Mouse (Mus musculus): ENCODE measurements around the gene Fkbp5. TPM values are rescaled to one million over a fixed set of nuclear protein-coding genes. Genes with fewer than 3 reads are reported as not detected.

Fkbp5 gene
- polyA plus RNA-seq, 1 experiment from 2014 or later = 9.7 TPM

GRCm38 (mm10) chr17:28528043-28528351, 10.7 kb upstream of the Fkbp5 start:
- Histone ChIP-seq H3K36me3 (ENCODE audit: control insufficient read depth, insufficient read depth, low read length) (no peaks in the 10 kb centered on the region), H3K4me3 (ENCODE audit: low read depth, low read length) (no peak overlapping the region), H3K9me3 (ENCODE audit: control insufficient read depth, low read length) (no peaks in the 10 kb centered on the region), H3K4me1 (ENCODE audit: control insufficient read depth, insufficient read depth, low read length) (no peaks in the 10 kb centered on the region), H3K27ac (ENCODE audit: low read depth, low read length) (no peak overlapping the region), H3K4me2 (ENCODE audit: low read depth) (no peak overlapping the region), H3K9ac (ENCODE audit: low read length) (no peak overlapping the region), H3K27me3 (ENCODE audit: control insufficient read depth, insufficient read depth, low read length) (no peaks in the 10 kb centered on the region)
- DNase-seq (ENCODE audit: low spot score) = peak; percentile 84
- 9% methylated on average over 6 of the region's 6 CpGs for WGBS
- no peak for ATAC-seq (ENCODE audit: insufficient read depth, low FRiP score, low TSS enrichment)

DNA sequence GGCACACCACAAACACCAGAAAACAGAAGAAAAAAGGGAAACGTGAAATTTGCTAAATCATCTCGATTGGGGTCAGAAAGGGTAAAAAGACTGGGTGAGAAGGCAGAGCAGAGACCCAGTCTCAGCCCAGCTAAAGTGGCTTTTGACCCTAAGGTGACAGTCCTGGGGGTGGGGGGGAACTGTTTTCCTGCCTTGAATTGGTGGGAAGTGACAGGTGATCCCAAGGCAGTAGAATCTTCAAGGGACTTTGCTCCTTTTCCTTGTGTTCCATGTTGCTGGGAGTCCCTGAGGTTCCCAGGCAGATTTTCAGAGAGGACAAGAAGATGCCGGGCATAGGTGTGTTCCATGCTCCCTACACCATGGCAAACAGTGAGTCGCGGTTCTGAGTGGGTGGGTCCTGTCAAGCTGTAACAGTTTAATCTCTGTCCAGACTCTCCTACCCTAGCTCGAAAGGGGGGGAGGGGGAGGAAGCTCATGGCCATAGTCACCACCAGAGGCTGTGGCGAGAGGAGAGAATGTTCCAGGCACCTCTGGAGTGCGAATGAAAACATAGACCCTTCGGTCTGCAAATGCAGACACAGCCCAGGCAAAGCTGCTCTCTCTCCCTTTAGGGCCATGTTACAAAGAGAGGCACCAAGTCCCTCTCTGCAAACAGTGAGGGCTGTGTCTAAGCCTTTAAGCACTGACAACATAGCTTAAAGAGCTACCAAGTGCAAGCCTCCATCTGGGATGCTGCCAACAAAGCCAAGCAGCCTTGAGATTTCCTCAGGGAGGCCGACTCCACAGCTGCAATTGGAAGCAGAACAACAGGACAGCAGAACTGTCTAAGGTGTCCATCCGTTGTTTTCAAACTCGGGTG, 10.1 kb upstream of the Fkbp5 start:
- no peak overlapping the region for H3K27ac ChIP-seq (ENCODE audit: low read depth, low read length)
- DNase-seq (ENCODE audit: low spot score) (peak; percentile 19), ATAC-seq (ENCODE audit: insufficient read depth, low FRiP score, low TSS enrichment) (no peak)
- H3K4me1 ChIP-seq (ENCODE audit: control insufficient read depth, insufficient read depth, low read length) = no peaks in the 10 kb centered on the region
- no peaks in the 10 kb centered on the region for H3K27me3 ChIP-seq (ENCODE audit: control insufficient read depth, insufficient read depth, low read length)
- no peaks in the 10 kb centered on the region for H3K36me3 ChIP-seq (ENCODE audit: control insufficient read depth, insufficient read depth, low read length)
- H3K4me3 ChIP-seq (ENCODE audit: low read depth, low read length) = no peak overlapping the region
- no peak overlapping the region for H3K4me2 ChIP-seq (ENCODE audit: low read depth)
- 49% methylated on average over 12 of the region's 12 CpGs for WGBS
- no peak overlapping the region for H3K9ac ChIP-seq (ENCODE audit: low read length)
- H3K9me3 ChIP-seq (ENCODE audit: control insufficient read depth, low read length) = no peaks in the 10 kb centered on the region

- 78% methylated on average over 4 of the region's 4 CpGs for WGBS
- Histone ChIP-seq H3K36me3 (ENCODE audit: control insufficient read depth, insufficient read depth, low read length) (no peaks in the 10 kb centered on the region), H3K4me3 (ENCODE audit: low read depth, low read length) (no peak overlapping the region), H3K27ac (ENCODE audit: low read depth, low read length) (no peak overlapping the region), H3K9ac (ENCODE audit: low read length) (no peak overlapping the region), H3K27me3 (ENCODE audit: control insufficient read depth, insufficient read depth, low read length) (0 out of 2 replicates have a peak, but pooled peaks cover 2% of the 10 kb centered on the region), H3K9me3 (ENCODE audit: control insufficient read depth, low read length) (no peaks in the 10 kb centered on the region), H3K4me1 (ENCODE audit: control insufficient read depth, insufficient read depth, low read length) (no peaks in the 10 kb centered on the region), H3K4me2 (ENCODE audit: low read depth) (no peak overlapping the region)
- ATAC-seq (ENCODE audit: insufficient read depth, low FRiP score, low TSS enrichment) = no peak
- no peak for DNase-seq (ENCODE audit: low spot score)
Observed at GRCm38 (mm10) chr17:28524831-28525430, 7.6 kb upstream of the Fkbp5 start.

- Histone ChIP-seq H3K4me3 (ENCODE audit: low read depth, low read length) (no peak overlapping the region), H3K27ac (ENCODE audit: low read depth, low read length) (no peak overlapping the region)
Observed at GRCm38 (mm10) chr17:28524009-28524695, 6.8 kb upstream of the Fkbp5 start.

DNA sequence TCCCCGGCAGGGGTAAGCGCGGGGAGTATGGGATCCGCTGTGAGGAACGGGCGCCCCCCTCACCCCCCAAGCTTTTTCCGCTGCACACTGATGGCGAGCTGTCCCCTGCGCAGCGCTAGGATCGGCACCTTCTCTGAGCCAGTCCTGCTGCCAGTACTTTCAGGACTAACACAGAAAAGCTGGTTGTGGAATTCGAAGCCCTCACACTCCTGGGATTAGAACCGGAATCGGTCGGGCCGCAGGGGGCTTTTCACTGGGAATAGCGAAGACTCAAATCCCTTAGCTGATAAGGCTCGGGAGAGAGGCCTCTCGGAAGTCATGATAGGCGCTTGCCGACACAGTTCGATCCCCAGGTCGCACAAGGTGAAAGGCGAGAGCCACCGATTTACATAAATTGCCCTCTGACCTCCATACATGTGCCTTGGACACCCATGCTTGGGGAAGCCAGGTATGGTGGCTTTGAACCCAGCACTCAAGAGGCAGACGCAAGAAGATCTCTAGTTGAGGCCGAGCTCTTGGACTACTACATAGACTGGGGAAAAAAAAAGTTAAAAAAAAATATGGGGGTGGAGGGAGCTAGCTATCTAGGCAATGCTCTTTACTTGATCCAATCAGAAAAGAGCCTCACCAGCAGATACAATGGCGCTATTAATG, 6.2 kb upstream of the Fkbp5 start:
- no peak for DNase-seq (ENCODE audit: low spot score)
- peak; percentile 4; the same call in 1 of the 2 replicates for ATAC-seq (ENCODE audit: insufficient read depth, low FRiP score, low TSS enrichment)
- no peaks in the 10 kb centered on the region for H3K36me3 ChIP-seq (ENCODE audit: control insufficient read depth, insufficient read depth, low read length)
- peak overlapping the region; percentile 73 for H3K4me3 ChIP-seq (ENCODE audit: low read depth, low read length)
- H3K27me3 ChIP-seq (ENCODE audit: control insufficient read depth, insufficient read depth, low read length) = peaks cover 10% of the 10 kb centered on the region
- H3K27ac ChIP-seq (ENCODE audit: low read depth, low read length) = 0 out of 2 replicates have a peak overlapping the region, but pooled peaks have one; percentile 49
- WGBS = 7% methylated on average over 27 of the region's 28 CpGs
- H3K9me3 ChIP-seq (ENCODE audit: control insufficient read depth, low read length) = no peaks in the 10 kb centered on the region
- 0 out of 2 replicates have a peak, but pooled peaks cover 2% of the 10 kb centered on the region for H3K4me1 ChIP-seq (ENCODE audit: control insufficient read depth, insufficient read depth, low read length)
- peak overlapping the region; percentile 97 for H3K4me2 ChIP-seq (ENCODE audit: low read depth)
- H3K9ac ChIP-seq (ENCODE audit: low read length) = peak overlapping the region; percentile 65

More at GRCm38 (mm10) chr17:28524009-28524695, 6.8 kb upstream of the Fkbp5 start:
- Histone ChIP-seq H3K27me3 (ENCODE audit: control insufficient read depth, insufficient read depth, low read length) (peaks cover 5% of the 10 kb centered on the region; the same call in 1 of the 2 replicates), H3K9ac (ENCODE audit: low read length) (no peak overlapping the region), H3K4me2 (ENCODE audit: low read depth) (no peak overlapping the region), H3K9me3 (ENCODE audit: control insufficient read depth, low read length) (no peaks in the 10 kb centered on the region), H3K4me1 (ENCODE audit: control insufficient read depth, insufficient read depth, low read length) (no peaks in the 10 kb centered on the region), H3K36me3 (ENCODE audit: control insufficient read depth, insufficient read depth, low read length) (no peaks in the 10 kb centered on the region)
- 83% methylated on average over 23 of the region's 23 CpGs for WGBS
- ATAC-seq (ENCODE audit: insufficient read depth, low FRiP score, low TSS enrichment) (no peak), DNase-seq (ENCODE audit: low spot score) (no peak)

- Histone ChIP-seq H3K27me3 (ENCODE audit: control insufficient read depth, insufficient read depth, low read length) (peaks cover 12% of the 10 kb centered on the region), H3K36me3 (ENCODE audit: control insufficient read depth, insufficient read depth, low read length) (no peaks in the 10 kb centered on the region), H3K4me1 (ENCODE audit: control insufficient read depth, insufficient read depth, low read length) (0 out of 2 replicates have a peak, but pooled peaks cover 5% of the 10 kb centered on the region), H3K4me2 (ENCODE audit: low read depth) (peak overlapping the region; percentile 97), H3K27ac (ENCODE audit: low read depth, low read length) (0 out of 2 replicates have a peak overlapping the region, but pooled peaks have one; percentile 49), H3K4me3 (ENCODE audit: low read depth, low read length) (peak overlapping the region; percentile 73), H3K9me3 (ENCODE audit: control insufficient read depth, low read length) (no peaks in the 10 kb centered on the region), H3K9ac (ENCODE audit: low read length) (peak overlapping the region; percentile 65)
- ATAC-seq (ENCODE audit: insufficient read depth, low FRiP score, low TSS enrichment) (peak; percentile 76), DNase-seq (ENCODE audit: low spot score) (peak; percentile 86)
- 0% methylated on average over 33 of the region's 66 CpGs for WGBS
Observed at GRCm38 (mm10) chr17:28522623-28523354, 5.5 kb upstream of the Fkbp5 start.

GRCm38 (mm10) chr17:28521920-28522319, 4.6 kb upstream of the Fkbp5 start:
- Histone ChIP-seq H3K27me3 (ENCODE audit: control insufficient read depth, insufficient read depth, low read length) (peaks cover 14% of the 10 kb centered on the region), H3K4me2 (ENCODE audit: low read depth) (no peak overlapping the region), H3K36me3 (ENCODE audit: control insufficient read depth, insufficient read depth, low read length) (no peaks in the 10 kb centered on the region)

More at GRCm38 (mm10) chr17:28521920-28522319, 4.6 kb upstream of the Fkbp5 start:
- 0 out of 2 replicates have a peak, but pooled peaks cover 5% of the 10 kb centered on the region for H3K4me1 ChIP-seq (ENCODE audit: control insufficient read depth, insufficient read depth, low read length)
- no peak overlapping the region for H3K9ac ChIP-seq (ENCODE audit: low read length)
- no peak overlapping the region for H3K27ac ChIP-seq (ENCODE audit: low read depth, low read length)
- no peaks in the 10 kb centered on the region for H3K9me3 ChIP-seq (ENCODE audit: control insufficient read depth, low read length)
- DNase-seq (ENCODE audit: low spot score) (no peak), ATAC-seq (ENCODE audit: insufficient read depth, low FRiP score, low TSS enrichment) (no peak)
- WGBS = 27% methylated on average over 6 of the region's 6 CpGs
- no peak overlapping the region for H3K4me3 ChIP-seq (ENCODE audit: low read depth, low read length)
